Mouse (Mus musculus): ENCODE measurements around the gene Pdcd1lg2. TPM values are rescaled to one million over a fixed set of nuclear protein-coding genes. Genes with fewer than 3 reads are reported as not detected.

The Pdcd1lg2 gene
- polyA plus RNA-seq, 1 experiment: not detected

DNA sequence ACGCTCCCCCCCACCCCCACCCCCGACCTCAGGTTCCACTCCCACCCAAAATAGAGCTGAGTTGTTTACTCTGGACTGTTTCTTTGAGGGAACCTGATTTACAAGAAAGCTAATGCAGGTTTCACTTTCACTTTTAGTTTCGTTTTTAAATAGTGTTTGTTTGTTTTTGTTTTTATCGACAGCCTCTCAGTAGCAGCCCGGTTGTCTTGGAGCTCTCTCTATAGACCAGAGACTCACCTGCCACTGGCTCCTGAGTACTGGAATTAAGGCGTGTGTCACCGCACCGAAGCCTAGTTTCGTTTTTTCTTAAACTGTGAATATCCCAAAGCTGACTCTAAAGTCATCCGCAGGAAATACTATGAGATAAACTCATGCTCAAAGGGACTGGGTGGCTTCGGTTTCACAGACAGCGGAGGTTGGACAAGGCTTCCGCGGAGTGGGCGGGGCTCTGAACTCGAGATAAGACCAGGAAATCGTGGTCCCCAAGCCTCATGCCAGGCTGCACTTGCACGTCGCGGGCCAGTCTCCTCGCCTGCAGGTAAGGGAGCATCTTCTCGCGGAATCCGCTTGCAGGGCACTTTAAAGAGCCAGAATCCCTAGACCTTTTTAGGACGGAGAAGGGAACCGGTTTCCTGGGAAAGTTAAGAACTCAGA is 43.6 kb upstream of the Pdcd1lg2 start, which contains the start of the genes Plgrkt and Cd274:
Gene Plgrkt (minus strand): TSS at position 422 of the 654 bp plus-strand sequence.
Gene Cd274 (plus strand): TSS at position 487 of the 654 bp plus-strand sequence.
- DNase-seq: peak; percentile 54 to 55
- 3% methylated on average over 26 of the region's 26 CpGs for WGBS
- no peak within 1 kb of the TSS for H3K27ac ChIP-seq (ENCODE audit: insufficient read depth, low read length)
- H3K4me3 ChIP-seq (replicated peaks; ENCODE audit: insufficient read depth, low read depth, low read length): peak within 1 kb of the TSS; percentile 36
- H3K27me3 ChIP-seq (ENCODE audit: control insufficient read depth, insufficient read depth, low read length): no peaks in the 10 kb centered on the region
- TF ChIP-seq CTCF (IDR thresholded peaks at IDR 0.05; ENCODE audit: borderline replicate concordance, insufficient read depth, low read depth, low read length) (no peak), POLR2A (IDR thresholded peaks at IDR 0.05; ENCODE audit: borderline replicate concordance, insufficient read depth, low read length) (no peak)
- H3K4me1 ChIP-seq (ENCODE audit: control insufficient read depth, insufficient read depth, low read length): no peaks in the 10 kb centered on the region

DNA sequence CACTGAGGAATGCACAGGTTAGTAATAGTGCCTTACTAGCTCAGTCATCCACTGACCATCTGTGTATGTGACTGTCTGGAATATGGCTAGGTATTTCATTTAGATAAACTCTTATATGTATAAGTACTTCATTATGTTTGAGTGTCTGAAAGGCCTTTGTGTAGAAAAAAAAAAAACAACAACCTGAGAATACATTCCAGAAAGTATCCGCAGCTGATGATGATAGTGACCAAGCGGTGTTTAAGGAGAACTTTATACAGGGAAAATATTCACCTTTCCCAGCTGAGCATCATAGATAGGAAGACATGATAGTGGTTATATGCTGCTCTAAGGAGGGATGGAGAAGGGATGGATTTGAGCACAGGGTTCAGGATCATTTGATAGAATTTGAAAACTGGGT is 42.7 kb upstream of the Pdcd1lg2 start:
- H3K4me3 ChIP-seq (replicated peaks; ENCODE audit: insufficient read depth, low read depth, low read length): no peak overlapping the region
- TF ChIP-seq CTCF (IDR thresholded peaks at IDR 0.05; ENCODE audit: borderline replicate concordance, insufficient read depth, low read depth, low read length) (no peak), POLR2A (IDR thresholded peaks at IDR 0.05; ENCODE audit: borderline replicate concordance, insufficient read depth, low read length) (no peak)
- DNase-seq: no peak
- WGBS: 97% methylated on average over 2 of the region's 2 CpGs
- H3K27me3 ChIP-seq (ENCODE audit: control insufficient read depth, insufficient read depth, low read length): no peaks in the 10 kb centered on the region
- no peak overlapping the region for H3K27ac ChIP-seq (ENCODE audit: insufficient read depth, low read length)
- H3K4me1 ChIP-seq (ENCODE audit: control insufficient read depth, insufficient read depth, low read length): no peaks in the 10 kb centered on the region

DNA sequence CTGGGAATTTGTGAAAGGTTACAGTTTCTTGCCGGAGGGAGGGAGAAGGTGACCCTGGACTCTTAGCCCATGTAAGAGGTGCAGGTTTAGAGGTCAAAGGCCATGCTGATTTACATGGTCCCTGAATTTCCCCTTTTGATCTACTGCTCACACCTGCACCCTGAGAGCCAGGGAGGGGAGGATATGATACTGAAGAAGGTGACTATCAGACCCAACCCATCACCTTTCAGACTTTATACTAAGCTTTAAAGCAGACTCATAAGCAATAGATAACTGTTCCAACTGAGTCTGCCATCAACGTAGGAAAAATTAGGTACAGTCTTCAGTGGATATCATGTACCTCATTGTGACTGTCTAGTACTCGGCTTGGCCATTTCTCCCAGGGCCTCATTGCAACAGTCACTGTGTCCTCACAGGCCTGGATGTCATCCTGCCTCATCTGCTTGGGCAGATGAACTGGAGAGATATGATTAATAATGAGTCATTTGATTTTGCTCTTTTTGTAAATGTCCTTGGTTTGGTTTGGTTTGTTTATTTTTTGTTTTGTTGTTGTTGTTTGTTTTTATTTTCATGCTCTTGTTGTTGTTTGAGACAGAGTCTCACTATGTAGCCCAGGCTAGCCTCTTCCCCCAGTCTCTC is 41.9 kb upstream of the Pdcd1lg2 start:
- Histone ChIP-seq H3K4me1 (ENCODE audit: control insufficient read depth, insufficient read depth, low read length) (no peaks in the 10 kb centered on the region), H3K27ac (ENCODE audit: insufficient read depth, low read length) (no peak overlapping the region), H3K27me3 (ENCODE audit: control insufficient read depth, insufficient read depth, low read length) (no peaks in the 10 kb centered on the region), H3K4me3 (replicated peaks; ENCODE audit: insufficient read depth, low read depth, low read length) (no peak overlapping the region)
- no peak for TF ChIP-seq POLR2A (IDR thresholded peaks at IDR 0.05; ENCODE audit: borderline replicate concordance, insufficient read depth, low read length)
- TF ChIP-seq CTCF (IDR thresholded peaks at IDR 0.05; ENCODE audit: borderline replicate concordance, insufficient read depth, low read depth, low read length): no peak
- DNase-seq: no peak
- whole genome bisulfite sequencing: 87% methylated on average over 3 of the region's 3 CpGs

DNA sequence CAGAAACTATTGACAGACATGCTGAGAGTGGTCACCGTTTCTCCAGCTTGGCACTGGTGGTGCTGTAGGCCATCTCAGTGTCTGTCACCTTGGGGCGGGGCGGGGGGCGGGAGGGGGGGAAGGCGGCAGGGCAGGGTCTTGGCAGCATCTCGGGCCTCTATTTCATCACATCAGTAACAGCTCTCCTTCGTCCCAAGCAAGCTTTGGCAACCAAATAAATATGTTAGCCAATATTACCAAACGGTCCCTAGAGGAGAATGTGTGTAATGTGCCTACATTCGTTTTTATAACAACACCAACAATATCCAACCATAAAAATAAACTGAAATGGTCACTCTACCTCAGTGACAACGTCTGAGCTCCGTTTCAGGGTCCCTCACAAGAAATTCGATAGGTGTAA is 40.6 kb upstream of the Pdcd1lg2 start:
- TF ChIP-seq POLR2A (IDR thresholded peaks at IDR 0.05; ENCODE audit: borderline replicate concordance, insufficient read depth, low read length) (no peak), CTCF (IDR thresholded peaks at IDR 0.05; ENCODE audit: borderline replicate concordance, insufficient read depth, low read depth, low read length) (no peak)
- no peaks in the 10 kb centered on the region for H3K27me3 ChIP-seq (ENCODE audit: control insufficient read depth, insufficient read depth, low read length)
- H3K4me3 ChIP-seq (replicated peaks; ENCODE audit: insufficient read depth, low read depth, low read length): no peak overlapping the region
- no peaks in the 10 kb centered on the region for H3K4me1 ChIP-seq (ENCODE audit: control insufficient read depth, insufficient read depth, low read length)
- no peak overlapping the region for H3K27ac ChIP-seq (ENCODE audit: insufficient read depth, low read length)
- 56% methylated on average over 12 of the region's 12 CpGs for WGBS
- no peak for DNase-seq

DNA sequence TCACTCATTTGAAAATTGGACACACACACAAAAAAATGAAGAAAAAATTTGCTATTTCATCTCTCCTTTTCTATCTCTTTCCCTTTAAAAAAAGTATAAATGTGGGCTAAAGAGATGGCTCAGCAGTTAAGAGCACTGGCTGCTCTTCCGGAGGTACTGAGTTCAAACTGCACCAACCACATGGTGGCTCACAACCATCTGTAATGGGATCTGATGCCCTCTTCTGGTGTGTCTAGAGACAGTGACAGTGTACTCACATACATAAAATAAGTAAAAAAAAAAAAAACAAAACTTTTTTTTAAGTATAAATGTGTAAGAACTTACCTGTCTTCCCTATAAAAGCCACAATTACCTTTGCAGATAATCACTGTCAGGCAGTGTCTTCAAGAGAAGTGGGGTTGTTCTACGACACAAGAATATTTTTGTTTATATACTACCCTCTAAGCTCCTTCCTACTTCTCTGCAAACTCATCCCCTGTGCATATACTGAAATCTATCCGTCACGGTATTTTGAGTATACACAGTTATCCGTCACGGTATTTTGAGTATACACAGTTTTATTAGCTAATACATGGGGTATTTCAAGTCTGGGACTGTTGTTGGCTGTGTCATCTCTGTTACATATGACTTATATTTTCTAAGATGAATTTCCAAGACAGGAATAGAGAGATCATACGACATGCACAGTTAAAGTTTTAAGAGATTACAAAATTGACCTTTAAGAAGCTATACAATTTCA is 40.0 kb upstream of the Pdcd1lg2 start:
- Histone ChIP-seq H3K27ac (ENCODE audit: insufficient read depth, low read length) (no peak overlapping the region), H3K27me3 (ENCODE audit: control insufficient read depth, insufficient read depth, low read length) (no peaks in the 10 kb centered on the region), H3K4me1 (ENCODE audit: control insufficient read depth, insufficient read depth, low read length) (no peaks in the 10 kb centered on the region), H3K4me3 (replicated peaks; ENCODE audit: insufficient read depth, low read depth, low read length) (no peak overlapping the region)
- no peak for DNase-seq
- WGBS: 92% methylated on average over 7 of the region's 7 CpGs
- TF ChIP-seq POLR2A (IDR thresholded peaks at IDR 0.05; ENCODE audit: borderline replicate concordance, insufficient read depth, low read length) (no peak), CTCF (IDR thresholded peaks at IDR 0.05; ENCODE audit: borderline replicate concordance, insufficient read depth, low read depth, low read length) (no peak)

DNA sequence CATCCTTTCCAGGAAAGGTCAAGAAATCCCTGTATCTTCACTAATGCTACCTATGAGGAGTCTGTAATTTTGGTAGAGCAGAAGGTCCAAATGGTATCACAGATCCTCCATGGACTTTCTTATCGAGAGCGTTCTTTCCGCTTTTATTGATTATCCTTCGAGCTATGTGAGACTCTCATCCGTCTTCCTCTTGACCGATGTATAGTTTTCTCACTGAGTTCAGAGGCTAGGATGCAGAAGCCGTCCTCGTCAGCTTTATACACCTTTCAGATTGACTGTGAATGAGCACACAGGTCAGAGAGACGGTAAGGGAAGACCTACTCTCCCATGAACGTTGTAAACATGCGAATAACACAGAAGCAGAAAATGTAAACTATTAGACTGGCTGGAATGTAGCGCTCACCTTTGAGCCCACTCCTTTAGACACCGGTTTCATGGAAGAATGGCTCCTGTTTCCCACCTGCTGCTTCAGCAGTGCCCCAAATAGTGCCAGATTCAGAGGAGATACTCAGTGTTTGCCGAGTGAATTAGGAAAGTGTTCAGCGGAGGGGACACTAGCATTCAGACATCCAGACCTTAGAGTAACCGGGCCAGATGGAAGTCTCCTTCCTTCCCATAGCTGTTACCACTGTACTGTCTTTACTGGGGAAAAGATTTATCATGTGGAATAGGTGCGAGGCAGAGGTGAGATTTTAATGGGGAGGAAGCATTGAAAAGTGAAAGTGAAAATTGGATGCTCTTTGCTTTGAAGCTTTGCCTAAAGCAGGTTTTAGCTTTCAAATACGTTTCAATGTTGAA is 39.2 kb upstream of the Pdcd1lg2 start:
- TF ChIP-seq CTCF (IDR thresholded peaks at IDR 0.05; ENCODE audit: borderline replicate concordance, insufficient read depth, low read depth, low read length): no peak
- no peak for TF ChIP-seq POLR2A (IDR thresholded peaks at IDR 0.05; ENCODE audit: borderline replicate concordance, insufficient read depth, low read length)
- DNase-seq: no peak
- no peak overlapping the region for H3K4me3 ChIP-seq (replicated peaks; ENCODE audit: insufficient read depth, low read depth, low read length)
- no peaks in the 10 kb centered on the region for H3K27me3 ChIP-seq (ENCODE audit: control insufficient read depth, insufficient read depth, low read length)
- 76% methylated on average over 18 of the region's 18 CpGs for WGBS
- no peak overlapping the region for H3K27ac ChIP-seq (ENCODE audit: insufficient read depth, low read length)
- H3K4me1 ChIP-seq (ENCODE audit: control insufficient read depth, insufficient read depth, low read length): no peaks in the 10 kb centered on the region

DNA sequence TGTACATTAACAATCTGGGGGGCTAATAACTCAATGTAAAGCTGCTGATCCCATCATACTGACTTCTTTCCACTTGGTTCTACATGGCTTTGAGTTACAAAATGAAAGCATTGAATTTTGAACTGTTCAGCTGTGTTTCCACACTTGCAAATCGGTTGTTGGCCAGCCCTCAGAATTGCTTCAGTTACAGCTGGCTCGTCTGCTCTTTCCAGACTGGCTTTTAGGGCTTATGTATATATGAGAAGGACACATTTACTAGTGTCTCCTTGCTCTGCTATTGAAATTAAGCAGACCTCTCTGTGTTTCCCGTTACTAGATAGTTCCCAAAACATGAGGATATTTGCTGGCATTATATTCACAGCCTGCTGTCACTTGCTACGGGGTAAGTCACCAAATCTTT is 38.6 kb upstream of the Pdcd1lg2 start:
- DNase-seq: no peak
- Histone ChIP-seq H3K4me3 (replicated peaks; ENCODE audit: insufficient read depth, low read depth, low read length) (no peak overlapping the region), H3K27me3 (ENCODE audit: control insufficient read depth, insufficient read depth, low read length) (no peaks in the 10 kb centered on the region), H3K27ac (ENCODE audit: insufficient read depth, low read length) (no peak overlapping the region), H3K4me1 (ENCODE audit: control insufficient read depth, insufficient read depth, low read length) (no peaks in the 10 kb centered on the region)
- TF ChIP-seq POLR2A (IDR thresholded peaks at IDR 0.05; ENCODE audit: borderline replicate concordance, insufficient read depth, low read length) (no peak), CTCF (IDR thresholded peaks at IDR 0.05; ENCODE audit: borderline replicate concordance, insufficient read depth, low read depth, low read length) (no peak)
- WGBS: 57% methylated on average over 4 of the region's 4 CpGs
